Mouse (Mus musculus) forebrain, embryonic 11.5 days (tissue): Measurements from ENCODE around the gene Mark4. TPM values are rescaled to one million over a fixed set of nuclear protein-coding genes. Genes with fewer than 3 reads are reported as not detected.

ENCODE experiments used
- ATAC-seq: fragments of 200-750 bp; cut with Nextera tagmentation; replicated peaks from 2 replicates; pipeline ENCODE4 v1.8.0; 2017; ENCODE audit warnings: moderate TSS enrichment; ENCODE audit not compliant: low FRiP score
- DNase-seq: peaks from one replicate; pipeline ENCODE4 v3.0.0-alpha.2; 2017; ENCODE audit warnings: low spot score
- H3K27ac ChIP-seq: fragments of 300-500 bp; sonication (generic); 2 replicates; pipeline ENCODE4 v1.5.1; 2014; ENCODE audit warnings: low read depth, low read length
- H3K27me3 ChIP-seq: fragments of 300-500 bp; sonication (generic); 2 replicates; pipeline ENCODE4 v1.6.1; 2014; ENCODE audit warnings: mild to moderate bottlenecking, low read length, mixed read lengths; ENCODE audit not compliant: control insufficient read depth, insufficient read depth
- H3K36me3 ChIP-seq: fragments of 300-500 bp; sonication (generic); 2 replicates; pipeline ENCODE4 v1.6.1; 2014; ENCODE audit warnings: mild to moderate bottlenecking, low read length, moderate library complexity, mixed read lengths; ENCODE audit not compliant: control insufficient read depth, insufficient read depth
- H3K4me1 ChIP-seq: fragments of 300-500 bp; sonication (generic); replicated peaks from 2 replicates; pipeline ENCODE4 v1.6.1; 2014; ENCODE audit warnings: low read length, mixed read lengths; ENCODE audit not compliant: control insufficient read depth, insufficient read depth
- H3K4me2 ChIP-seq: fragments of 300-500 bp; sonication (generic); 2 replicates; pipeline ENCODE4 v1.6.1; 2014; ENCODE audit warnings: low read depth, mild to moderate bottlenecking, low read length, moderate library complexity, mixed read lengths; ENCODE audit not compliant: severe bottlenecking
- H3K4me3 ChIP-seq: fragments of 300-500 bp; sonication (generic); 2 replicates; pipeline ENCODE4 v1.5.1; 2014; ENCODE audit warnings: low read depth, low read length
- H3K9ac ChIP-seq: fragments of 300-500 bp; sonication (generic); 2 replicates; pipeline ENCODE4 v1.6.1; 2014; ENCODE audit warnings: low read length
- H3K9me3 ChIP-seq: fragments of 300-500 bp; sonication (generic); 2 replicates; pipeline ENCODE4 v1.6.1; 2016; ENCODE audit warnings: low read length, mixed read lengths; ENCODE audit not compliant: control insufficient read depth
- WGBS: fragments of 180-500 bp; shearing (Covaris S2); extraction: QIAGEN DNeasy Blood & Tissue Kit; methylation state at CpG from one replicate; pipeline ENCODE4 v1.1.7; 2014; 5-methylcytosine and 5-hydroxymethylcytosine counted together
- polyA plus RNA-seq: library from polyadenylated mRNA; unstranded; fragments of >200 nt; fragmentation: Nextera tagmentation; extraction: Ambion mirVana; gene quantifications from 2 replicates; pipeline ENCODE4 v1.2.1, GENCODE M21; 2014

Gene Mark4
- polyA plus RNA-seq, 1 experiment from 2014 or later = 11.0 TPM

GRCm38 (mm10) chr7:19409753-19410152 lies 48.9 kb downstream of the Mark4 start:
- H3K27me3 ChIP-seq = peaks cover 5% of the 10 kb centered on the region
- H3K4me2 ChIP-seq = no peak overlapping the region
- no peak overlapping the region for H3K27ac ChIP-seq
- H3K4me3 ChIP-seq = no peak overlapping the region
- DNase-seq (no peak), ATAC-seq (no peak)
- 68% methylated on average over 6 of the region's 6 CpGs for whole genome bisulfite sequencing
- no peak overlapping the region for H3K9ac ChIP-seq
- H3K9me3 ChIP-seq = no peaks in the 10 kb centered on the region
- H3K36me3 ChIP-seq = no peaks in the 10 kb centered on the region
- H3K4me1 ChIP-seq = no peaks in the 10 kb centered on the region

- DNase-seq = peak; percentile 93
- no peak overlapping the region for H3K4me3 ChIP-seq
- H3K9ac ChIP-seq = no peak overlapping the region
- H3K27ac ChIP-seq = no peak overlapping the region
- H3K4me1 ChIP-seq = peaks cover 5% of the 10 kb centered on the region; the same call in 1 of the 2 replicates
- peak overlapping the region; percentile 29; the same call in 1 of the 2 replicates for H3K4me2 ChIP-seq
- H3K27me3 ChIP-seq = peaks cover 31% of the 10 kb centered on the region
- H3K9me3 ChIP-seq = peaks cover 7% of the 10 kb centered on the region; the same call in 1 of the 2 replicates
- no peaks in the 10 kb centered on the region for H3K36me3 ChIP-seq
- 3% methylated on average over 19 of the region's 19 CpGs for WGBS
- ATAC-seq = peak; percentile 77
Observed at GRCm38 (mm10) chr7:19405417-19405816, 53.2 kb downstream of the Mark4 start.

- DNase-seq (no peak), ATAC-seq (no peak)
- Histone ChIP-seq H3K4me3 (peak within 1 kb of the TSS; percentile 40), H3K9ac (peak within 1 kb of the TSS; percentile 55), H3K4me2 (peak within 1 kb of the TSS; percentile 97), H3K4me1 (peaks cover 5% of the 10 kb centered on the region; the same call in 1 of the 2 replicates), H3K36me3 (no peaks in the 10 kb centered on the region), H3K27ac (no peak within 1 kb of the TSS), H3K27me3 (peaks cover 31% of the 10 kb centered on the region), H3K9me3 (peaks cover 7% of the 10 kb centered on the region; the same call in 1 of the 2 replicates)
- 57% methylated on average over 7 of the region's 7 CpGs for whole genome bisulfite sequencing
Observed at GRCm38 (mm10) chr7:19404476-19404875, 54.1 kb downstream of the Mark4 start, which contains the start of gene Ckm. Gene Ckm (plus strand): TSS chr7:19404776.

DNA sequence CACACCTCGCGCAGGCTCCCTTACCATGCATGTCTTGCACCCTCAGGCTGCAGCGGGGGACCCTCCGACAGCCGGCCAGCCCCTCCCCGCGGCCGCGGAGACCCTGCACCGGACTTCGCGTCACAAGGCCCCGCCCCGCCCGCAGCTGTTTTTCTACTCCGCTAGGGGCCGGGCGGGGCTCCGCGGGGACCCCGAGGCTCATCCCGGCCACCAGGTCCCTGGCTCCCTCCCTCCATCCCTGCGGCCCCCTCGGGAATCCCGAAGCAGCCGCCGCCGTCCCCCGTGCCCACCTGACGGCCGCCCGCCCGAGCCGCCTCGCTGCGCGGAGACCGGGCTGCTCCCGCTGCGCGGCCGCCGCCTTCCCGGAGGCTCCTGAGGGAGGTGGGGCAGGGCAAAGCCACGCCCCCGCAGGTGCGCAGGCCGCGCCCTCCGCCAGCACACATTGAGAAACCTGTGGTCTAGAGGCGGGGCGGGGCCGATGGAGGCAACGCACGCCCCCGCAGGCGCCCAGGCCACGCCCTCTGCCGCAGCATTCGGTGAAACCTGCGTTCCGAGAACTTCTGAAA lies 54.8 kb downstream of the Mark4 start, which contains the start of gene Klc3:
Klc3 (minus strand) TSS at position 374 of the 566 bp plus-strand sequence.
- Histone ChIP-seq H3K4me3 (peak within 1 kb of the TSS; percentile 40), H3K4me2 (peak within 1 kb of the TSS; percentile 97), H3K9ac (peak within 1 kb of the TSS; percentile 55), H3K27ac (no peak within 1 kb of the TSS), H3K9me3 (peaks cover 7% of the 10 kb centered on the region; the same call in 1 of the 2 replicates), H3K27me3 (peaks cover 33% of the 10 kb centered on the region), H3K36me3 (no peaks in the 10 kb centered on the region), H3K4me1 (peaks cover 5% of the 10 kb centered on the region; the same call in 1 of the 2 replicates)
- WGBS = under 1% methylated on average over 62 of the region's 62 CpGs
- peak; percentile 27; the same call in 1 of the 2 replicates for ATAC-seq
- peak; percentile 73 for DNase-seq

- ATAC-seq = no peak
- H3K4me3 ChIP-seq = no peak overlapping the region
- no peak overlapping the region for H3K4me2 ChIP-seq
- no peak for DNase-seq
- no peaks in the 10 kb centered on the region for H3K36me3 ChIP-seq
- peaks cover 33% of the 10 kb centered on the region for H3K27me3 ChIP-seq
- peaks cover 5% of the 10 kb centered on the region; the same call in 1 of the 2 replicates for H3K4me1 ChIP-seq
- WGBS = 86% methylated on average over 9 of the region's 9 CpGs
- H3K9ac ChIP-seq = no peak overlapping the region
- no peak overlapping the region for H3K27ac ChIP-seq
- peaks cover 7% of the 10 kb centered on the region; the same call in 1 of the 2 replicates for H3K9me3 ChIP-seq
Observed at GRCm38 (mm10) chr7:19402535-19403112, 56.0 kb downstream of the Mark4 start.

GRCm38 (mm10) chr7:19400946-19401345 lies 57.7 kb downstream of the Mark4 start:
- Histone ChIP-seq H3K4me3 (no peak overlapping the region), H3K4me2 (no peak overlapping the region), H3K27ac (no peak overlapping the region), H3K9me3 (peaks cover 7% of the 10 kb centered on the region; the same call in 1 of the 2 replicates), H3K27me3 (peaks cover 33% of the 10 kb centered on the region), H3K36me3 (no peaks in the 10 kb centered on the region), H3K4me1 (peaks cover 5% of the 10 kb centered on the region; the same call in 1 of the 2 replicates), H3K9ac (no peak overlapping the region)
- DNase-seq (no peak), ATAC-seq (no peak)
- 78% methylated on average over 4 of the region's 4 CpGs for WGBS

DNA sequence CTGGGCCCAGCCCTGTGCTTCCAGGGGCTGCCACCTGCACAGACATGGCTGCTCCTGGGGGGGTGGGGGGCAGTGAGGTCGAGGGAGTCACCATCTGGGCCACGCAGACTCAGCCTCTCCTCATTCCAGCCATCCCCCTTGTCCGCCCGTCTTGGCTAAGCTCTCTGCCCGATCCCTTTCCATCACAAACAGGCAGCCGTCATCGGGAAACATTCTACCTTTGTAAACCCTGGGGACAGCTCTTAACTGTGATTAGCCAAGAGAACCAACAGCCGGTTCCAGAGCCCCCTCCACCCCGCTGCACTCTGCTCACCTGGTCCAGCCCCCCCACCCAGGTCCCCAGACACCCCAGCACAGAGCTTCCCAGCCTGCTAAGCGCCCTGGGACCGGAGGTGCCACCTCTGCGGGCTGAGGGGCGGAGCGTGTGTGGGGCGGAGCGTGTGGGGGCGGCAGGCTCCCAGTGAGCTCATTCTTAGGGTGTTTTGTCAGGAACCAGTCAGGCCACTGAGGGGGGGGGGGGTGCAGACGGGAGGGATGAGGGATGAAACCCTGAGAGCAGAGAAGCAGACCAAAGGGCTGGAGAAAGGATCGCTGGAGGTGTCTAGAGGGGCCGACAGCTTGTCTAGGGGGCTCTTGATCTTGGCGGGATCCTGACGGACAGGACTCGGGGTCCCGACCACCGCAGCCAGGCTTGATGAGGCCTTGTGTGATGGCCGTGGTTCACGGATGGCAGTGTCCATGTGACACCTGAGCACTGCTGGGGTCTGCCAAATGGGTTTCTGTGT lies 58.9 kb downstream of the Mark4 start:
- Histone ChIP-seq H3K4me2 (peak overlapping the region; percentile 43), H3K4me3 (peak overlapping the region; percentile 19), H3K27me3 (peaks cover 27% of the 10 kb centered on the region), H3K36me3 (peaks cover 3% of the 10 kb centered on the region; the same call in 1 of the 2 replicates), H3K4me1 (peaks cover 5% of the 10 kb centered on the region; the same call in 1 of the 2 replicates), H3K9ac (0 out of 2 replicates have a peak overlapping the region, but pooled peaks have one; percentile 18), H3K9me3 (peaks cover 7% of the 10 kb centered on the region; the same call in 1 of the 2 replicates), H3K27ac (no peak overlapping the region)
- ATAC-seq (peak; percentile 49; the same call in 1 of the 2 replicates), DNase-seq (peak; percentile 76)
- 2% methylated on average over 27 of the region's 27 CpGs for WGBS

DNA sequence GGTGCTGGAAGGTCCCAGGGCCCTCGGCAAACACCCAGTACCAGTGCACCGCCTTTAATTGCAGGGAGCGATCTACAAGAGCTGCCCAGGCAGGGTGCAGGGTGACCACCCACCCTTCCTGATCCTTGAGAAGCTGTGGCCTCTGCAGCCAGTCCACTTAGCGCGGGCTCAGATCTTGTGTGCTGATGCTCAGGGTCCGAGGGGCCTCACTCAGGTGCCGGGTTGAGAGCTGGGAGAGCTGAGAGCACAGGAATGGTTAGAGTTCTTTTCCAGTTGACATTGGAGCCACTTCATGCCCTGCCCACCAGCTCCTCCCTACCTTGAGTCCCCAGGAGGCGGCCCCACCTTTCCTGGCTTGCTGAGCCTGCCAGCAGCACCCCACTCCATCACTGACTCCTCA lies 64.1 kb downstream of the Mark4 start:
- WGBS = 89% methylated on average over 8 of the region's 8 CpGs
- Histone ChIP-seq H3K4me1 (no peaks in the 10 kb centered on the region; the same call in 1 of the 2 replicates), H3K9me3 (no peaks in the 10 kb centered on the region), H3K9ac (no peak overlapping the region), H3K27ac (no peak overlapping the region), H3K27me3 (0 out of 2 replicates have a peak, but pooled peaks cover 2% of the 10 kb centered on the region), H3K4me3 (no peak overlapping the region), H3K4me2 (no peak overlapping the region), H3K36me3 (peaks cover 17% of the 10 kb centered on the region; the same call in 1 of the 2 replicates)
- DNase-seq (no peak), ATAC-seq (no peak)
